Mouse (Mus musculus) adrenal gland, adult 8-10 months (tissue): Measurements from ENCODE around the gene Rps6ka1. TPM values are rescaled to one million over a fixed set of nuclear protein-coding genes. Genes with fewer than 3 reads are reported as not detected.
A peak's percentile ranks its signal among the peaks of the same experiment; 100 is the strongest.

ENCODE experiments used
- DNase-seq: peaks from one replicate; pipeline ENCODE4 v3.0.0; 2022
- total RNA-seq, 4 experiments: library from RNA; stranded (reverse); gene quantifications; 2 replicates each; pipeline ENCODE4 v1.2.4; 2022

Rps6ka1 gene
- total RNA-seq, 4 experiments from 2014 or later: 16.4 to 25.7 (median 22.8) TPM

DNA sequence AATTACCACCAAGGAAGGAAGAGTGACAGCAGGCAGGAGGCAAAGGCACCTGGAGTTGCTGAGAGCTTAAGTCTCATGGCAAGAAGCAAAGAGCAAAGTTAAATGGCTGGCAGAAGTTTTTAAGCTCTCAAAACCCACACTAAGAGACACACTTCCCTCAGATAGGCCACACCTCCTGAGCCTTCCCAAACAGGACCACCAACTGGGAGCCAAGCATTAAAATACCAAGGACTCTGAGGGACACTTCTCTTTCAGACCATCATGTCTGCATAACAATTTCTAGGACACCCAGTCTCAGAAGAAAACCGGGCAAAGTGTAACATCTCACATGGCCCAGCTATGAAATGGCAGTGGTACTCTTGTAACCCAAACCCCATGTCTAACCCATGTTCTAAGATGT is 9.4 kb upstream of the Rps6ka1 start:
- no peak for DNase-seq

DNA sequence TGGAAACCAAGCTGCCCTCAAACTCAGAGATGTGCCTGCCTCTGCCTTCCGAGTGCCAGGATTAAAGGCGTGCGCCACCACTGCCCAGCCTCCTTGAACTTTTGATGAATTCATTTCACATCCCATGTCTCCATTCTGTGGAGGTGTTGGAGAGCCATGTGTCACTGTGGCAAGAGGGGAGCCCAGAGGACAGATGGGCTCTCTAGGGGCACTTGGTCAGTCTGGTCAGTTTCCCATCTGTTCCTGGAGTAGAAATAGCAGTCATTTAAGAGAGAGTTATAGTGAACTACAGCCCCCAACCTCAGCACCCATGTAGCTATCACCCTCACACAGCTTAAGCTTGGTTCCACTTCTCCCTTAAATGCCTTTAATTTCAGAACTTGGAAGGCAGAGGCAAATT is 8.4 kb upstream of the Rps6ka1 start:
- DNase-seq: no peak

DNA sequence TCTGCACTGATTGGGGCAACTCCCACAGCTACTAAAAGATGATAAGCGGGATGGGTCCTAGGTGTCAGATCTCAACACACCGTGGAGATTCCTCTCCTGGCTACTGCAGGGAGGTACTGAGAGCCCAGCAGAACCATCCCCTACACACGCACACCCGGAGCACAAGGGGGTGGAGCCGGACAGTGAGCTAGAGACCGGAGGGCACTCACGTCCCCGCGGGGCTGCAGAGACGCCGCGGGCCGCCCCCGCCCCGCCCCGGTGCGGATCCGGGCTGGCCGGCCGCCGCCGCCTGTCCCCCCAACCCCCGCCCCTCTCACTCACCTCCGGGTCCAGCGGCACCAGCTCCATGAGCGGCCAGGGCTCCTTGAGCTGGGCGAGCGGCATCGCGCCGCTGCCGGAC is 348 bp downstream of the Rps6ka1 start:
- peak; percentile 34 for DNase-seq

DNA sequence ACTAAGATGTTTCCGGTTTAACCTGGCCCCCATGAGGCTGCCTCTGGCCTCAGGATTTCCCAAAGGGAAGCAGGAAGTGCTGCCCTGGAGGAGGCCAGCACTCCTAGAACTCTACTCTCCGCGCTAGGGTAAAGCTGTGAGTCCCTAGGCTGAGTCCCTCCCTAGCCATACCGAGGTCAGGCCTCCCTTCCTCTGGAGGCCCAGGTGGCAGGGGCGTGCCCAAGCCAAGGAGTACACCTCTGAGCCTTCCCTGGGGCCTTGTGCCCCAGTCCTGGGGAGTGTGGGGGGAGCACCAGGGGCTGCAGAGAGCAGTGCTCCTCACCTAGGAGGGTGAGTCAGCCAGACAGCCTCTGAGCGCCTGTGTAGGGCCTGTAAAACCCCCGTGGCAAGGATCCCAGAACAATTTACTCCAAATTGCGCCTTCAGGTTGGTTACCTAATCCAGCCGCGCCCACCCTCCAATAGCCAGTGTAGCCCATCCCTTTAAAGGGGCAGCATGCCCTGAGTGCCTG is 1.6 kb downstream of the Rps6ka1 start:
- no peak for DNase-seq

DNA sequence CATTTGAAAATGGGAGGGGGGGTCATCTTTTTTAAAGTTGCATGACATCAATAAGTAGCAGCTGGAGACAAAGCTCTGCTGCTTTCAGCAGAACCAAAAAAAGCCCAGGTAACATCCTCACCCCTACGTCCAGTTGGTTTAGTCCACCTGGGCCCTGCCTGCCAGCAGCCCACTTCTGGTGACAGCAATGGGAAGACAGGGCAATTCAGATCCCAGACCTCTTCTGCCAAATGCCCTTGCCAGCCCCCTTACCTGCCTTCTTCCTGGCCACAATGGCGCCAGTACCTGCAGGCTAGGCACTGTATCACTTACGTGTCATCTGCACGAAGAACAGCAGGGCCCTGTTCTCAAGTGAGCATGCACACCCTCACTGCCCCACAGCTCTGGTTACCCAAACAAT is 2.3 kb downstream of the Rps6ka1 start:
- DNase-seq: no peak

DNA sequence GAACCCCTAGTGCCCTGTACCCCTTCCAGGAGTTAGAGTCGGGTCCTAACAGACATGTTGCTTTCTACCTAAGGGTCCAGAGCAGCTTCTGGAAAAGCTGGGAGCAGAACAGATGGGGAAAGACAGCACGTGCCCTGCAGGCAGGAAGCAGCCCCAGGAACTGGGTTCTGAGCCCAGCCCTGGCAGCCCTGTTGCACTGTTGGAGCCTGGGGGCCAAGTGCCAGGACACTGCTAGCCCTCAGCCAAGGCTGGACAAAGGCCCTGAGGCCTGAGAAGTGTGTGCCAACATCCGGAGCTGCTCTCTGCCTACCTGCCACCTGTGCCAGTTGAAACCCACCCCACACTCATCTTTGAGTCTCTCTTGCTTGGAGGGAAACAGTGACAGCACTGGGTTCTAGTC is 2.7 kb downstream of the Rps6ka1 start:
- no peak for DNase-seq

DNA sequence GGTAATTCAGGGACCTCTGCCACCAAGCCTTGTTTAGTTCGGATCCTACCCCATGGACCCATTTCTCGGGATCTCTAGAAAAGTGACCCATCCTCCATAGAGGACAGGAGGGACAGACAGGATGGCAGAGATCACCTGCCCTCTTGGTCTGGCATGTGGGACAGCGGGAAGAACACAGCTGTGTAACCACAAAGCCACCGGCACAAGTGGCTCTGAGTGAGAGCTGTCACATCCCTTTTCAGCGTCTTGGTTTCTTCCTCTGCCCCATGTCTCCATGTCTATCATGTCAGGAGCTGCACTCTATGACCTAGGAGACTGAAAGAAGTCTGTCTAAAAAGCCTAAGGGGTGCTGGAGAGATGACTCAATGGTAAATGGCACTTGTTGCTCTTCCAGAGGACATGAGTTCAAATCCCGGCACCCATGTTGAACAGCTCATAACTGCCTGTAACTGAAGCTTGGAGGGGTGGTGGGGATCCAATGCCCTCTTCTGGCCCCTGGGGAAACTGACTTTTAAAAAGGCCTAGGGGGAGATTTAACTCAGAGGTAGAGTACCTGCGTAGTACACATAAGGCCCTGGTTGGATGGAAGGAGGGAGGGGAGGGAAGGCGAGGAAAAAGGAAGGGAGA is 3.4 kb downstream of the Rps6ka1 start:
- DNase-seq: no peak

DNA sequence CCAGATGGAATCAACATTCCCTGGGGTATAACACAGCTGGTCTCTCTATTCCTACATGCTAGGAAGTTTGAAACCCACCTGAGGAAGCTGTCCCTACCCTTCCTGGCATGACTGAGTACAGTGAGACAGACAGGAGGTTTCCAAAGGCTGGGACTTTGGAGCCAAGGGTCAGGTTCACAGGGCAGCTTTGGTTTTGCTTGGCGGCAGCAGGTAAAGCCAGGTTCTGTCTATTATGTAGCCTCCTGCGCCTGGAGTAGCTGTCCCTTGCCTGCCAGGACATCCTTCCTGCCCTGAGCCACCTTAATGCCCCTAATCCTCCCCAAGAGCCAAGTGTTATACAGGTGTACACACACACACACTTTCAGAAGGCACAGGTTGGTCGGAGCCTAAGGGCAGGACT is 5.7 kb downstream of the Rps6ka1 start:
- DNase-seq: no peak

DNA sequence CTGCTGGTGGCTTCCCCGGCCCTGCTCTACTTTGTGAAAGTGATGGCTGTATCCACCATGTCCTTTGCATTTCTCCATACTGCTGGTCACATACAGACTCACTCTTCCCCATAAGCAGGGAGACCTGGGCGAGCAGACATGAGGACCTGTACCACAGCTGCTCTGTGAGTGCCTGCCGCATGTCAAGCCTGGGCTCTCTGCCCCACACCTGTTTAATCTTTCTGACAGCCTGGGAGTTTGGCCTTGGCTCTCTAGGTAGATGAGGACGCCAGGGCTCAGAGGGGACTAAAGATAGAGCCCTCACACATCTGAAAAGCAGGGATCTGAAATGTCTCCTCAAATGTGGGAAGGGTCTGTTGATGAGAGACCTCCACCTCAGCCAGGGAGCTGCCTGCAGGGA is 6.2 kb downstream of the Rps6ka1 start:
- no peak for DNase-seq

DNA sequence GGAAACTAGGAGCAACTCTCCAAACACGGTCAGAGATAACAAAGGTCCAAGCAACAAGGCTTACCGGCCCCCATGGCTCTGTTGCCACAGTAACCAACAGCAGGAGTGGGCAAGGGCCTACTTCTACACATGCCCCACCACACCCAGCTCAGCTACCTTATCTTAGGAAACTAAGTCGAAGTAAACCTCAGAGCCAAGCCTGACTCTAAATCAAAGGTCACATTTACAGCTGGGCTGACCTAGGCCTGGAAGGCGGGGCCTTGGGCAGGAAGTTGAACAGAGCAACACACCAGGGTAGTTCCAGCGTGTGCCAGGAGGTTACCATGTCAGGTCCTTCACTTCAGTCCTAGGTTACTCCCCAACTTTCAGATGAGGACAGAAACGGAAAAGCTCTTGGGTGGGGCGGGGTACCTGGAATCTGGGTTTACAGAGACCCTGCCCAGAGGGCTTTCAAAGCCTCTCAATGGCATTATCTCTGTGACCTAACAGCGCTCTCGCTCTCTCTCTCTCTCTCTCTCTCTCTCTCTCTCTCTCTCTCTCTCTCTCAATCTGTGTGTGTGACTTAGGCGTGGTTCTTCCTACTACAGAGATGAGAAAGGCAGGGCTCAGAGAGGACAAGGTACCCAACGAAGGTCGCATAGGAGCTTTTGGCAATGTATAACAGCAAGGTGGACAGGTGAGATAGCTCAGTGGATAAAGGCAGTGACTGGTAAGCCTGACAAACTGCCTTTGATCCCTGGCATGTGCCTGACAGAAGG is 8.3 kb downstream of the Rps6ka1 start:
- DNase-seq: no peak

DNA sequence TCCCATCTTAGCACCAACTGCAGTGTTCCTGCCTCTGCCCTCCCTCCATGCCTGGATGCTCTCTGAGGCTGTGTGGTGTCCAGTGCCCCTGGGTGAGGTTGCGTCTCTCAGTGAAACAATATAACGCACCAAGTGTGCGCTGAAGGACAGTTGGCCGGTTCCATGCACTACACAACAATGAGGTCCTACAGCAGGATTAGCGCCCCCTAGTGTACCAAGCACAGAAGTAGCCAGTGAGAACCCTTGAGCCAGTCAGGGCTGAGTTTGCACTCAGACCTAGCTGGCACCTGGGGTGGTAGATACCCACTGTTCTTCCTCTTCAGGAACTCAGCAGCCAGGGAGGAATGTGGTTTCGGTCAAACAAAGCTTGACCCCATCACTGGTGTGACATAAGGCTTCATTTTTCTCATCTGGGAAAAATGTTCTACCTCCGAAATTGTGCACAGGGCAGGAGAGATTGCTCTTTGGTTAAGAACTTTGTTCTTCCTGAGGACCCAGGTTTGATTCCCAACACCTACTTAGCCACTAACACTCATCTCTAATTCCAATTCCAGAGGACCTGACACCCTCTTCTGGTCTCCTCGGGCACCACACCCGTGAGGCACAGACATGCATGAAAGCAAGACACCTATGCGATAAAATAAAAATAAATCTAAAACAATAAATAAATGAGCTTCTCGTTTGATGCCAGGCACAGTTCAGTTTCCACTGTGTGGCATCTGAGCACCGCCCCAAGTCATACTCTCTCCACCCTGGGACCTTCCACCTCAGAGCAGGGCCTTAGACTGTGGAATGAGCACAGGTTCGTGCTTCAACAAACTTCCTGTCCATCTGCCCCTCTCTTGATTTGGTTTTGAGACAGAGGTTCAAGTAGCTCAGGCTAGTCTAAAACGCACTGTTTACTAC is 9.5 kb downstream of the Rps6ka1 start:
- DNase-seq: no peak

DNA sequence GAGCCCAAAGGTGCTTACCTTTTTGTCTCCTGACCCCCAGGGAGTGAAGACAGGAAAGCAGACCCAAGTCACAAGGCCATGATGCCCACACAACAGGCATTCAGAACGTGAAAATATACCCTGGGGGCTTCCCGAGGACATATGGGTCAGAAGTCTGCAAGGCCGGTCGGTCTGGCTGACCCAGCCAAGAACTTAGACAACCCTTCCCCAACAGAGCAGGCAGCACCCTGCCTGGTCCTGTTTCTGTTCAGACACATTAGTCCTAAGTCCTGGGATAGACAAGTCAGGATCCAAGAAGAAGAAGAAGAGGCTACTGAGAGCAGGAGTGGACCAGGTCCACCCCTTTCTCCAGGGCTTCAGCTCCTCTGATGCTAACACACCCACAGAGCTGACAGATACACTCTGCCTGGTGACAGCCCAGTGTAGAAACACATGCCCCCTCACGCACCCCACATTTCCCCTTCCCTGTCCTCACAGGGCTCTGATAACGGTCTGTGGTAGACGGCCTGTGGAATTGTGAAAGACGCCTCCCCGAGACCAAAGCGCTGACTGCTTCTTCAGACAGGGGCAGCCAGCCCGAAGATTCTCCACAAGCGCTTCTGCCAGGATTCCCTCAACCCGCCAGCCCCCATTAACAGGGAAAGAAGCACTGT is 12.6 kb downstream of the Rps6ka1 start:
- no peak for DNase-seq

DNA sequence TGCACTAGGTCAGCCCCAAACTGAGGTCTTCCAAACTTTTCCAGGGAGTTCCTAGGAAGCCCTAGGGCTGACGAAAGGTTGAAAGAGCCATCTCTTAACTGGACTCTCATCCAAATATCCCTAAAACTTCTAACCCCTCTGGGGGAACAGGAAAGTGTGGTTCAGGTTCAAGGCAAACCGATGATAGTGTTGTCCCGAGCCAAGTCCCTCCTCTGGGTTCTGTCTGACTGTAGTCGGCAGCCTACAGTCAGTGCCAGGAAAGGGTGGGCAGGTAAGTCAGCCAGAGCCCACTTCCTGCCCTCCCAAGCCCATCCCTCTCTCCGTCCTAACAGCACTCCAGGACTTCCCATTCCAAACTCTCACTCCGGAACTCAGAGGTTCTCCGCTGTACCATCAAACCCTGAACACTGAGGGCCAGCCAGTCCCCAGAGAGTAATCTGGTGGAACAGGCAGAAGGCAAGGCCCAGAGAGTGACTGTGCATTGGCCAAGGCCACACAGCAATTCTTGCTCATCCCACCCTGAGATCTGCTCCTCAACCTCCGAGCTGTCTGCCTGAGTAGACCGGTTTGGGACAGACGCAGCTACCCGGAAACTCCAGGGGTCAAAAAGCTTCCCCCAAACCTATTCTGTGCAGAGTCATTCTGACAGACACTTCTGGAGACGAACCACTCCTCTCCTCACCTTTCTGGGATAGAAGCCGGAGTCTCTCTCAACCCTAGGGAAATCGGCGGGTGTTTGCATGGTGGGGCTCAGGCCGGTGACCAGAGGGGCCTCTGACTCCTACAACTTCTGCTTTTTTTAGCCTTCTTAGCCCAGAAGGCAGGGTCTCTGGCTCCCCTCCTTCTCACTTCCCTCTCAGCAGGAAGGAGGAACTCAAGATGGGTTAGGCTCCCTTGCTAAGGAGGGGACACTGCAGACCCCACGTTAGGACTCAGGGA is 13.4 kb downstream of the Rps6ka1 start:
- no peak for DNase-seq

DNA sequence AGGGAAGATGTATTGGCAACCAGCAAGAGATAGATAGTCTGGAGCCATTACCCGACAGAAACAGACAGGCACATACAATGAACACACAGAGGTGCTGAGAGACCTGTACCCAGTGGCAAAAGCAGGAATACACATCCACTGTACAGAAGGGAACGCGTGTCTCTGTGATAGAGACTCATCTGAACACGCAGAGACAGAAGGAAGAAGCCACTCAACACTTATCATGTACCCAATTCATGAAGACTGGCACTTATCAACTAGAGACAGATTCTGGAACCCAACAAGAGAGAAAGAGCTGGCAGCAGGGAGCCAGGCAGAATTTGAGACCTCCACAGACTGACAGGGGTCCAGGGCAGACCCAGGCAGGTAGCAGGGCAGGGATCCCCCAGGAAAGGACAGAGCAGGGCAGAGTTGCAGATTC is 14.2 kb downstream of the Rps6ka1 start:
- DNase-seq: no peak

DNA sequence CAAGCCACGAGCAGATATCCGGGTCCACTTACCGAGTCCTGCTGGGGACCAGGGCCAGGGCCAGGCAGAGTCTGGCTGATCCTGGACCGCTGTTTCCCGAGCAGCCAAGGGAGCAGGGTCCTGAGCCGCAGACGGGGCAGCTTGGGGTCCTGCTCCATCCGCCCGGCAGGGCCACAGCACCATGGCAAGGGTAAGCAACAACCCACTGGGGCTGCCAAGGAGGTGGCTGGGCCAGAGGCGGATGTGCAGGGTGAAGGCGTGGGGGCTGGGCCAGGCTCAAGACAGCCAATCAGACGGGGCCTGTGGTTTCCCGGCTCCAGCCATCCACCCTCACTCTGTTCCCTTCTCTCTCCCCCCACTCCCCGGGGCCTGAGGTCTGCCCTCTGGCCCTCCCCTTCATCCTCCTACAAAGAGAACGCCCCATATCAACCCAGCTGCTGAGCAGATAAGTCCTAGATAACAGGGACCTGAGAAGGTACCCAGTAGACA is 14.7 kb downstream of the Rps6ka1 start:
- DNase-seq: no peak

DNA sequence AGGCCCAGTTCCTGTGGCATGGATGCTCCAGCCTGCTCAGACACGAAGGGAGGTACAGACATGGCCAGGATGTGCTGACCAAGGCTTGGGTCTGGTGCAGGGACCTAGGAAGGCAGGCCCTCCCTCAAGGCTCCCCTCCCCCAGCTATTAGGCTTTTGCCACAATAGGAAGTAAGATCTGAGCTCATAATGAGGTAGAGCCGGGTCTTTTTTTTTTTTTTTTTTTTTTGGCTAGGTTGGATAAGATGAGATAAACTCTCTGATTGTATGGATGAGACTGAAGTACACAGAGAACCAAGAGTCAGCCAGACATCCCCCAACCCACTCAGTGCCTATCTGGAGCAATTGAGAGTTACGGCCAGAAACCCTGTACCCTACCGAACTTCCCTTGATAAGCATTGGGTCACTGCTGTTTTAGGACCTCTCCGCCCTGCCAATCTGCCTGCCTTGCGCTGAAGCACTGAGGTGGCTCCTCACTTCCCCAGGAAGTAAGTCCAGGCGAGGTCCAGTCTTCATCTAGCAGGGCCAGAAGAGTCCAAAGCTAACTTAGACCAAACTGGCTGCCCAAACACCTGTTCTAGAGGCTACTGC is 15.3 kb downstream of the Rps6ka1 start:
- no peak for DNase-seq

DNA sequence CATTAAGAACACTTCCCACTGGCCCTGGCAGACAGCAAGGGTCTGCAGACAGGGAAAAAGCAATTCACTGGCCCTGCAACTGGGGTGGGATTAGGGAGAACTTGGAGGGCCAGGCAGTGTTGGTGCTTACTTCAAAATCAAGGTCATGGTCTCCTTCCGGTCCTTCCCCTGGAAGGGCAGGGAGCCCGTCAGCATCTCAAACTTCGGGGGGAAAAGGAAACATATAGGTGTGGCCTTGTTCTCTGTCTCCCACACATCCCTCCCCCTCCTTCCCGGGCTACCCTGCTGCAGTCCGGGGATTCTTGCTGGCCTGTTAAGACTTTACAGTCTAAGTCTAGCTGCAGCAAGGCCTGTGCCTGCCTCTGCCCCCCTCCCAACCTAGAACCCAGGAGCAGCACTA is 22.4 kb downstream of the Rps6ka1 start:
- no peak for DNase-seq

DNA sequence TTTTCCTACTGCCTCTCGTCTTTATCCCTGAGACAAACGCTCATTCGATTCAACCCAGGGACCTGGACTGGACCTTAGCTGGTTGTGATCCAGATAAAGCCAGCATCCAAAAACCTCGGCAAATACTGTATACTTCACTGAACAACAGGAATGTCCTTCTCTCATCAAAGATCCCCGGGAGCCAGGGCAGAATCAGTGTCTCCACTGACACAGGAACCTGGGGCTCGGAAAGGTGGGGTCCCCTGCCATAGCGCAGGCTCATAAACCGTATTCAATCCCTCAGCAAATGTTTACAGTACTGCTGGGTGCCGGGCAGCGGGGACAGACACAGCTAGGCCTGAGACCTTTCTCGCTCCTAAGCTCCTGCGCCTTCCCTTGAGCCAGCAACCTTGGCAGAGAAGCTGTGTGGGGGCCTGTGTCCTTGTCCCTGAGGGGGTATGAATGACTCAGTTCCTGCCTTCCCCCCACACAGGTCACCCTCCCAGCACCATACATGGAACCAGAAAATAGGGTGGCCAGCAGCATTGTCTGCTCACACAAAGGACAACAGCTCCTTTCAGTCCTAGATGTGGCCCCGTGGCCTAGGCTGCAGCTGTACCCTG is 23.1 kb downstream of the Rps6ka1 start:
- DNase-seq: peak; percentile 84

DNA sequence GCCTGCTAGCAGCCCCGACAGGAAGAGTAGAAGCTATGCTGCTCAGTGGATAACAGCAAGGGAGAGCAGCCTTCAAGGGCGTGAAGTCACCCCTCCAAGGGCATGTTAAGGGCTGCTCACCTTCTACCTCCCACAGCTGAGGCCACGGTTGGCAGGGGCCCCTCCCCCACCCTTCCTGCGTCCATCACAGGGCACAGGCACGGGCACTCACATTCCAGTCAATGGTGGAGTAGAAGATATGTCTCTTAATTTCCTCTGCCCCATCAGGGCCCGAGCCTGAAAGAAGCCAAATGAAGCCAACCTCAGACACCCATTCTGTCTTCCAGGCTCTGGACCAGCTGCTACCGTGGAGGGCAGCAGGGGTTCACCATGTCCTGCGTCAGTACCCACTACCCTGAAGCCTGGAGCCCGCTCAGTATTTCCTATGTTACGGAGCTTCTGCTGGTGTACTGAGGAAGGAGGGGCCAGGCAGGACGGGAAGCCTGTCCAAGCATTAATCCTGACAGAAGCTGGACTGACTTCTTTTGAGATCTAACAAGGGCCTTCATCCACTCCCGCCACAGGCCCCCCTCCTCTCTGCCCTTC is 23.7 kb downstream of the Rps6ka1 start:
- DNase-seq: no peak

DNA sequence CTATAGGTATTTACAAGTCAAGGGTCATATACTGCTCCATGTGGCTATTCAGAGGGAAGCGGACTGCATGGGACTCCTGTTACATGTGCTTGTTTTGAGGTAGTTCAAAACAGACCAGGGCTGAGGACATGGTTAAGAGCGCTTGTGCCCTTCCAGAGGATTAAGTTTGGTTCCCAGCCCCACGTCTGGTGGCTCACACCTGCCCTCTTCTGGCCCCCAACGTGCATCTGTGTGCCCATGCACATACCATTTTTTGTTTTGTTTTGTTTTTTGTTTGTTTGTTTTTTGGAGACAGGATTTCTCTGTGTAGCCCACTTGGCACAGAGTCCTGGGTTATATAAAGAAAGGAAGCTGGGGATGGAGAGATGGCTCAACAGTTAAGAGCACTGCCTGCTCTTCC is 30.1 kb downstream of the Rps6ka1 start:
- no peak for DNase-seq
